Mouse (Mus musculus): ENCODE data around the gene Tspan17. TPM values are rescaled to one million over a fixed set of nuclear protein-coding genes. Genes with fewer than 3 reads are reported as not detected.

Gene Tspan17
- polyA plus RNA-seq, 1 experiment, result 12.6 TPM

DNA sequence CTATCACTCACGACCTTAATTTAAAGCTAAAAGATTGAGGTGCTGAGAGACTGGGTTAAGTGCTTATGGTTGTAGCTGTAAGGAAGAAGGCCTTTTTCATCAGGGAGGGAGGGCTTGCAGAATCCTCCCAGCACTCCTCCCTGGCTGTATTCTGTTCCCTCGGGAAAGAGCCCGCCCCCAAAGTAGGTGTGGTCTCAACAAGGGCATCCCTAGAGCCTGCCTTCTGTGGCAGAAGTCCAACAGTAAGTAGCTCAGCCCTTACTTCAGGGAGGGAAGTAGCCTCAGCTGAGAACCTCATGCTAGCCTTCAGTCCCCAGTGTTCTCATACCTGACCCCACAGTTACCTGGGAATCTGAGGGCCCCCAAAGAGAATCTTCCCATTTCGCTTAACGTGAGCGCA lies 39.3 kb downstream of the Tspan17 start:
- Histone ChIP-seq H3K36me3 (ENCODE audit: control insufficient read depth, insufficient read depth, low read length) (no peaks in the 10 kb centered on the region), H3K4me3 (ENCODE audit: insufficient read depth, low read depth, low read length) (no peak overlapping the region), H3K4me1 (ENCODE audit: control insufficient read depth, insufficient read depth, low read length) (no peaks in the 10 kb centered on the region), H3K27me3 (replicated peaks; ENCODE audit: control insufficient read depth, insufficient read depth, low read length) (no peaks in the 10 kb centered on the region), H3K27ac (ENCODE audit: insufficient read depth, low read depth, low read length) (no peak overlapping the region)
- TF ChIP-seq POLR2A (IDR thresholded peaks at IDR 0.05; ENCODE audit: low read depth, low read length) (no peak), CTCF (conservative IDR thresholded peaks at IDR 0.05; ENCODE audit: insufficient read depth, insufficient read length, low read depth, low read length) (no peak)
- DNase-seq, result peak; percentile 60
- WGBS, result 55% methylated on average over 6 of the region's 6 CpGs

DNA sequence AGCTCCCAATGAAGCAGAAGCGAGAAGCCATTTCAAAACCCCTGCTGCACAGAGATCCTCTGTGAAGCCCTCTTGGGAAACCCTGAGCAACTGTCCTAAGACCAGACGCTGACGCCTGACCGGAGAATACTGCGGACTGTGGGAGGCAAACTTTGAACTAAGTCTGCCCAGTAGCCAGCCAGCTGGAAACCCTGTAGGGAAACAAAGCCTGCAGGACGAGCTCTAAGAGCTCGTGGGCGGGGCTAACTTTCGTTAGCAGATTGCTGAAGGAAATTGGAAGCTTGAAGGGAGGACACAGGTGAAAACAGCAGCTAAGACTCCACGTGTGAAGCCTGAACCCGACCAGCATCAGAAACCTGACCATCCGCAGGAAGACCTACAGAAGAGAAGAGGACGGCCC lies 40.3 kb downstream of the Tspan17 start:
- DNase-seq, result peak; percentile 75
- H3K36me3 ChIP-seq (ENCODE audit: control insufficient read depth, insufficient read depth, low read length), result no peaks in the 10 kb centered on the region
- no peak overlapping the region for H3K27ac ChIP-seq (ENCODE audit: insufficient read depth, low read depth, low read length)
- TF ChIP-seq POLR2A (IDR thresholded peaks at IDR 0.05; ENCODE audit: low read depth, low read length) (no peak), CTCF (conservative IDR thresholded peaks at IDR 0.05; ENCODE audit: insufficient read depth, insufficient read length, low read depth, low read length) (no peak)
- H3K4me1 ChIP-seq (ENCODE audit: control insufficient read depth, insufficient read depth, low read length), result no peaks in the 10 kb centered on the region
- H3K4me3 ChIP-seq (ENCODE audit: insufficient read depth, low read depth, low read length), result no peak overlapping the region
- WGBS, result 7% methylated on average over 13 of the region's 13 CpGs
- no peaks in the 10 kb centered on the region for H3K27me3 ChIP-seq (replicated peaks; ENCODE audit: control insufficient read depth, insufficient read depth, low read length)

DNA sequence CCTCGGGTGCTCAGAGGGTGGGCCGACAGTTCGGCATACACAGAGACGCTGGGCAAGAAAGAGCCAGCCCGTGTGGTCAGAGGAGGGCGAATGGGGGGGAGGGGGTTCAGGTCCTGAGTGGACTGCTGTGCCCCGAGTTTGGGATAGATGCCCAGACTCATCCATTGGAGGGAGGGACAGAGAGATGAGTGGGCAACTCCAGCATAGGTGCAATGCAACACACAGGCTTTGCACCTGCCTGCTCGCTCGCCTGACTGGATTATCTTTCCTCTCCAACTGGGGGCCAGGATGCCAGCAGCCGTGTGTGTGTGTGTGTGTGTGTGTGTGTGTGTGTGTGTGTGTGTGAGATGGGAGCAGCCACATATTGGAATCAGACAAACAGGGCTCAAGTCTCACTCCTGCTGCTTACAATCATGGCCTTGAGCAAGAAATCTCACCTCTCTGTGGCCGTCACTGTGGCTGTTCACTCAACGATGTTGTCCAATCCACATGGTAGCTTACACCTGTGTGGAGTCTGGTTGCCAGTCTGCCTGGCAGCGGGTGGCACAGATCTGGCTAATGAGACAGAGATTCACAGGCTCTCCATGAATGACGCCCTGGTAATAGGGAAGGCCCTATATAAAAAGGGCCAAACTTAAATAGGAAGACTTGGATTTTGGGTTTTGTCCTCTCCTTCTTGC lies 47.3 kb downstream of the Tspan17 start:
- WGBS, result 80% methylated on average over 14 of the region's 14 CpGs
- no peak for TF ChIP-seq CTCF (conservative IDR thresholded peaks at IDR 0.05; ENCODE audit: insufficient read depth, insufficient read length, low read depth, low read length)
- TF ChIP-seq POLR2A (IDR thresholded peaks at IDR 0.05; ENCODE audit: low read depth, low read length), result no peak
- Histone ChIP-seq H3K36me3 (ENCODE audit: control insufficient read depth, insufficient read depth, low read length) (no peaks in the 10 kb centered on the region), H3K4me1 (ENCODE audit: control insufficient read depth, insufficient read depth, low read length) (no peaks in the 10 kb centered on the region), H3K4me3 (ENCODE audit: insufficient read depth, low read depth, low read length) (no peak overlapping the region), H3K27me3 (replicated peaks; ENCODE audit: control insufficient read depth, insufficient read depth, low read length) (no peaks in the 10 kb centered on the region), H3K27ac (ENCODE audit: insufficient read depth, low read depth, low read length) (no peak overlapping the region)
- no peak for DNase-seq

DNA sequence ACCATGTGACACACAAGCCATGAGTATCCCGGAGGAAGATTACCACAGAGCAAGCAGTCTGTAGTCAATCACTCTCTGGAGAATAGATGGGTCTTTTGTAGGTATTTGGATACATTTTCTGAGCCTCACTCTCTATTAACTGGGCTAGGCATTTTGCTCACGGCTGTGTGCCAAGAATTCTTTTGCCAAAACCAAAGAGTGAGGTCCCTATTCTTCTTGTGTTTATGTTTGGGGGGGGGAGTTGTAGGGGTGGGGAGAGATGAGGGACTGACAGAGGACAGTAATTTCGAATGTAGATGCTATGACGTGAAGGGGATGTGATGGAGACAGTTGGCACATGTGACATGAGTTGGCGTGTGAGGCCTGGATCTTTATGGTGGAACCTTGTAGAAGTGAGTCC lies 47.9 kb downstream of the Tspan17 start:
- Histone ChIP-seq H3K4me1 (ENCODE audit: control insufficient read depth, insufficient read depth, low read length) (no peaks in the 10 kb centered on the region), H3K27me3 (replicated peaks; ENCODE audit: control insufficient read depth, insufficient read depth, low read length) (no peaks in the 10 kb centered on the region), H3K27ac (ENCODE audit: insufficient read depth, low read depth, low read length) (no peak overlapping the region), H3K4me3 (ENCODE audit: insufficient read depth, low read depth, low read length) (no peak overlapping the region), H3K36me3 (ENCODE audit: control insufficient read depth, insufficient read depth, low read length) (no peaks in the 10 kb centered on the region)
- TF ChIP-seq CTCF (conservative IDR thresholded peaks at IDR 0.05; ENCODE audit: insufficient read depth, insufficient read length, low read depth, low read length), result no peak
- no peak for TF ChIP-seq POLR2A (IDR thresholded peaks at IDR 0.05; ENCODE audit: low read depth, low read length)
- DNase-seq, result no peak
- 67% methylated on average over 5 of the region's 5 CpGs for WGBS

DNA sequence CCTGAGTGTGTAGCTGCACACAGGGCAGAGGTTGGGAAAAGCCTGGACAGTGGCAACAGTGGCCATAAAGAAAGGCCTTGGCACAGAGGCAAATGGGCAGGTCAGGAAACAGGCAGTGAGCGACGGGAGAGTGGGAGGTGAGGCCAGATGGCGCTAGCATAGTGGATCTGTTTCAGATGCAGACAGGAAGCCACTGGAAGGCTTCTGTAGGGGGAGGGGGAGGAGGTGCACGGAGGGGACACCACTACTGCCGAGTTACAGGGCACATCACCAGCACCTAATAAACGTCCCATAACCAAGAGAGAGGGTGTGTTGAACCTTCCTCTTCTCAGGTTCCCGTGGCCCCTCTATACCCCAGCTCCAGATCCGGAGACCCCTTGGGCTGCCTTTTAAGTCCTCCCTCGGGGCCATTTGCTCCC lies 48.3 kb downstream of the Tspan17 start:
- WGBS, result 2% methylated on average over 9 of the region's 9 CpGs
- Histone ChIP-seq H3K36me3 (ENCODE audit: control insufficient read depth, insufficient read depth, low read length) (no peaks in the 10 kb centered on the region), H3K4me1 (ENCODE audit: control insufficient read depth, insufficient read depth, low read length) (no peaks in the 10 kb centered on the region), H3K27me3 (replicated peaks; ENCODE audit: control insufficient read depth, insufficient read depth, low read length) (no peaks in the 10 kb centered on the region), H3K27ac (ENCODE audit: insufficient read depth, low read depth, low read length) (no peak overlapping the region), H3K4me3 (ENCODE audit: insufficient read depth, low read depth, low read length) (no peak overlapping the region)
- TF ChIP-seq POLR2A (IDR thresholded peaks at IDR 0.05; ENCODE audit: low read depth, low read length) (no peak), CTCF (conservative IDR thresholded peaks at IDR 0.05; ENCODE audit: insufficient read depth, insufficient read length, low read depth, low read length) (no peak)
- no peak for DNase-seq

DNA sequence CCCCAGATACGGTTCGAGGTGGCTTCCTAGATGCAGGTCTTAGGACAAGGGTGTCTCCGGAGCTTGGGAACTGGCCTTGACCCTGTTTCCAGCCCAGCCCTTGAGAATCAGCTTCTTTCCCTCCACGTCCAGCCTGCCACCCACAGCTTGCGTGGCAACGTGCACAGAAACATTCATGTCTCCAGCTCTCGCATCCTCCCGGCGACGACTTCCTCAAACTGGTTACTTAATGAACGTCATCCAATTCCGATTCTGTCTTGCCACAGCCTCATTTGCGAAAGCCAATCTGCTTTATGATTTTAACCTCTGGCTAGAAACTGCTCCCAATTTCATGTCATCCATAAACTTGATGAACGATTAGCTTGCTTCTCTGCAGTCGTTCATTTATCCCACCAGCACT lies 49.4 kb downstream of the Tspan17 start:
- no peak for TF ChIP-seq CTCF (conservative IDR thresholded peaks at IDR 0.05; ENCODE audit: insufficient read depth, insufficient read length, low read depth, low read length)
- TF ChIP-seq POLR2A (IDR thresholded peaks at IDR 0.05; ENCODE audit: low read depth, low read length), result no peak
- H3K4me3 ChIP-seq (ENCODE audit: insufficient read depth, low read depth, low read length), result no peak overlapping the region
- H3K36me3 ChIP-seq (ENCODE audit: control insufficient read depth, insufficient read depth, low read length), result no peaks in the 10 kb centered on the region
- WGBS, result 34% methylated on average over 15 of the region's 15 CpGs
- H3K27me3 ChIP-seq (replicated peaks; ENCODE audit: control insufficient read depth, insufficient read depth, low read length), result no peaks in the 10 kb centered on the region
- no peaks in the 10 kb centered on the region for H3K4me1 ChIP-seq (ENCODE audit: control insufficient read depth, insufficient read depth, low read length)
- no peak overlapping the region for H3K27ac ChIP-seq (ENCODE audit: insufficient read depth, low read depth, low read length)
- DNase-seq, result no peak

DNA sequence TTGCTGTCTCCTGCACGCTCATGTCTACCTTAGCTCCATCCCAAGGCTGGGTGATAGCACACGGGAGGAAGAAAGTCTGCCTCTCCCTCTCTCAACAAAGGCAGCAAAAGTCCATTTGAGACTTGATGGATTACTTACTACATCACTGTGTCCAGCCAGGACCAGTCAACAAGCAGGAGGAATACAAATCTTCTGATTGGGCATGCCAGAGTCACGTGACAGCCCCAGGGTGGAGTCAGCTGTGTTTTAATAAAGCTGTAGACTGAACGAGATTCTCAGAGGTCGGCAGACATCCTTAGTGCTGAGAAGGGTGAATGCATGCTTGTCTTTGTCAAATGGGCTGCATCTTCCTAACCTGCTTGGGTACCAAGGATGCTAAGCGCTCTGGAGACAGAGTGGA lies 50.0 kb downstream of the Tspan17 start:
- TF ChIP-seq CTCF (conservative IDR thresholded peaks at IDR 0.05; ENCODE audit: insufficient read depth, insufficient read length, low read depth, low read length), result no peak
- TF ChIP-seq POLR2A (IDR thresholded peaks at IDR 0.05; ENCODE audit: low read depth, low read length), result no peak
- H3K27ac ChIP-seq (ENCODE audit: insufficient read depth, low read depth, low read length), result no peak overlapping the region
- H3K4me3 ChIP-seq (ENCODE audit: insufficient read depth, low read depth, low read length), result no peak overlapping the region
- no peak for DNase-seq
- 58% methylated on average over 6 of the region's 6 CpGs for WGBS
- no peaks in the 10 kb centered on the region for H3K27me3 ChIP-seq (replicated peaks; ENCODE audit: control insufficient read depth, insufficient read depth, low read length)
- no peaks in the 10 kb centered on the region for H3K36me3 ChIP-seq (ENCODE audit: control insufficient read depth, insufficient read depth, low read length)
- no peaks in the 10 kb centered on the region for H3K4me1 ChIP-seq (ENCODE audit: control insufficient read depth, insufficient read depth, low read length)
